Mouse (Mus musculus) heart, embryonic 13.5 days (tissue): ENCODE data around the gene Rasgef1b. TPM values are rescaled to one million over a fixed set of nuclear protein-coding genes. Genes with fewer than 3 reads are reported as not detected.

Source experiments
- ATAC-seq: fragments of 200-750 bp; cut with Nextera tagmentation; 2 replicates; pipeline ENCODE4 v1.8.0; 2017; ENCODE audit warnings: moderate TSS enrichment; ENCODE audit not compliant: insufficient number of reproducible peaks, low FRiP score, low TSS enrichment; ENCODE audit errors: extremely low read depth
- H3K27ac ChIP-seq: fragments of 300-500 bp; sonication (generic); replicated peaks from 2 replicates; pipeline ENCODE4 v1.5.1; 2015; ENCODE audit warnings: moderate library complexity, mild to moderate bottlenecking, inconsistent platforms
- H3K27me3 ChIP-seq: fragments of 300-500 bp; sonication (generic); replicated peaks from 2 replicates; pipeline ENCODE4 v1.6.1; 2015; ENCODE audit warnings: mild to moderate bottlenecking, inconsistent platforms
- H3K36me3 ChIP-seq: fragments of 300-500 bp; sonication (generic); 2 replicates; pipeline ENCODE4 v1.6.1; 2015; ENCODE audit warnings: mild to moderate bottlenecking, inconsistent platforms
- H3K4me1 ChIP-seq: fragments of 300-500 bp; sonication (generic); 2 replicates; pipeline ENCODE4 v1.6.1; 2015; ENCODE audit warnings: inconsistent platforms
- H3K4me2 ChIP-seq: fragments of 300-500 bp; sonication (generic); 2 replicates; pipeline ENCODE4 v1.6.1; 2015; ENCODE audit warnings: inconsistent platforms, mild to moderate bottlenecking, moderate library complexity
- H3K4me3 ChIP-seq: fragments of 300-500 bp; sonication (generic); 2 replicates; pipeline ENCODE4 v1.5.1; 2015; ENCODE audit warnings: moderate library complexity, mild to moderate bottlenecking, inconsistent platforms
- H3K9ac ChIP-seq: fragments of 300-500 bp; sonication (generic); 2 replicates; pipeline ENCODE4 v1.6.1; 2015; ENCODE audit warnings: inconsistent platforms, mild to moderate bottlenecking, moderate library complexity
- H3K9me3 ChIP-seq: fragments of 300-500 bp; sonication (generic); 2 replicates; pipeline ENCODE4 v1.6.1; 2016; ENCODE audit warnings: inconsistent platforms
- WGBS: fragments of 180-500 bp; shearing (Covaris S2); methylation state at CpG from one replicate; pipeline ENCODE4 v1.1.7; 2015; ENCODE audit warnings: mixed read lengths; 5-methylcytosine and 5-hydroxymethylcytosine counted together
- polyA plus RNA-seq: library from polyadenylated mRNA; unstranded; fragments of >200 nt; fragmentation: Nextera tagmentation; extraction: Ambion mirVana; gene quantifications from 2 replicates; pipeline ENCODE4 v1.2.1, GENCODE M21; 2015

The Rasgef1b gene
- polyA plus RNA-seq, 1 experiment from 2014 or later, result 36.7 TPM

GRCm38 (mm10) chr5:99472607-99473335 is 256.1 kb downstream of the Rasgef1b start:
- H3K36me3 ChIP-seq, result no peaks in the 10 kb centered on the region
- H3K27ac ChIP-seq, result no peak overlapping the region
- no peak overlapping the region for H3K9ac ChIP-seq
- H3K4me3 ChIP-seq, result no peak overlapping the region
- no peak for ATAC-seq
- no peak overlapping the region for H3K4me2 ChIP-seq
- H3K27me3 ChIP-seq, result no peaks in the 10 kb centered on the region
- no peaks in the 10 kb centered on the region for H3K9me3 ChIP-seq
- 80% methylated on average over 5 of the region's 5 CpGs for WGBS
- peaks cover 40% of the 10 kb centered on the region for H3K4me1 ChIP-seq

- no peak overlapping the region for H3K9ac ChIP-seq
- no peaks in the 10 kb centered on the region for H3K9me3 ChIP-seq
- H3K4me2 ChIP-seq, result no peak overlapping the region
- H3K27ac ChIP-seq, result no peak overlapping the region
- 38% methylated on average over 4 of the region's 4 CpGs for WGBS
- H3K27me3 ChIP-seq, result no peaks in the 10 kb centered on the region
- ATAC-seq, result no peak
- H3K4me3 ChIP-seq, result no peak overlapping the region
- H3K4me1 ChIP-seq, result peaks cover 32% of the 10 kb centered on the region
- H3K36me3 ChIP-seq, result no peaks in the 10 kb centered on the region
These were observed 257.1 kb downstream of the Rasgef1b start for GRCm38 (mm10) chr5:99471790-99472189.

GRCm38 (mm10) chr5:99470613-99471012 is 258.3 kb downstream of the Rasgef1b start:
- Histone ChIP-seq H3K27ac (no peak overlapping the region), H3K27me3 (no peaks in the 10 kb centered on the region), H3K9me3 (no peaks in the 10 kb centered on the region), H3K9ac (no peak overlapping the region), H3K4me2 (no peak overlapping the region), H3K4me3 (no peak overlapping the region), H3K36me3 (no peaks in the 10 kb centered on the region), H3K4me1 (peaks cover 29% of the 10 kb centered on the region)
- no peak for ATAC-seq

- Histone ChIP-seq H3K27ac (no peak overlapping the region), H3K4me2 (no peak overlapping the region), H3K9ac (no peak overlapping the region), H3K4me3 (no peak overlapping the region), H3K4me1 (peaks cover 9% of the 10 kb centered on the region; the same call in 1 of the 2 replicates), H3K36me3 (no peaks in the 10 kb centered on the region), H3K27me3 (no peaks in the 10 kb centered on the region), H3K9me3 (no peaks in the 10 kb centered on the region)
- ATAC-seq, result no peak
- 53% methylated on average over 6 of the region's 6 CpGs for WGBS
These were observed 269.9 kb downstream of the Rasgef1b start for GRCm38 (mm10) chr5:99459007-99459406.

- WGBS, result 83% methylated on average over 3 of the region's 3 CpGs
- no peak overlapping the region for H3K27ac ChIP-seq
- H3K9ac ChIP-seq, result no peak overlapping the region
- no peak for ATAC-seq
- no peaks in the 10 kb centered on the region for H3K9me3 ChIP-seq
- H3K4me2 ChIP-seq, result no peak overlapping the region
- H3K36me3 ChIP-seq, result no peaks in the 10 kb centered on the region
- no peak overlapping the region for H3K4me3 ChIP-seq
- no peaks in the 10 kb centered on the region for H3K27me3 ChIP-seq
- H3K4me1 ChIP-seq, result peaks cover 20% of the 10 kb centered on the region
These were observed 271.6 kb downstream of the Rasgef1b start for GRCm38 (mm10) chr5:99457291-99457690.

- 11% methylated on average over 2 of the region's 2 CpGs for WGBS
- ATAC-seq, result no peak
These were observed 276.9 kb downstream of the Rasgef1b start for GRCm38 (mm10) chr5:99451939-99452338.

GRCm38 (mm10) chr5:99451416-99451815 is 277.4 kb downstream of the Rasgef1b start:
- Histone ChIP-seq H3K9me3 (no peaks in the 10 kb centered on the region), H3K4me1 (peaks cover 31% of the 10 kb centered on the region), H3K27me3 (no peaks in the 10 kb centered on the region), H3K4me3 (no peak overlapping the region), H3K9ac (no peak overlapping the region), H3K36me3 (no peaks in the 10 kb centered on the region), H3K4me2 (no peak overlapping the region), H3K27ac (0 out of 2 replicates have a peak overlapping the region, but pooled peaks have one; percentile 5)
- WGBS, result 43% methylated on average over 5 of the region's 5 CpGs
- ATAC-seq, result no peak

More at GRCm38 (mm10) chr5:99451939-99452338, 276.9 kb downstream of the Rasgef1b start:
- Histone ChIP-seq H3K9ac (no peak overlapping the region), H3K4me1 (peaks cover 31% of the 10 kb centered on the region), H3K4me2 (no peak overlapping the region), H3K9me3 (no peaks in the 10 kb centered on the region), H3K27me3 (no peaks in the 10 kb centered on the region), H3K27ac (no peak overlapping the region), H3K4me3 (no peak overlapping the region), H3K36me3 (no peaks in the 10 kb centered on the region)

GRCm38 (mm10) chr5:99450994-99451393 is 277.9 kb downstream of the Rasgef1b start:
- no peak for ATAC-seq
- Histone ChIP-seq H3K9ac (no peak overlapping the region), H3K27ac (no peak overlapping the region), H3K36me3 (no peaks in the 10 kb centered on the region), H3K4me3 (no peak overlapping the region), H3K4me2 (no peak overlapping the region), H3K27me3 (no peaks in the 10 kb centered on the region), H3K9me3 (no peaks in the 10 kb centered on the region), H3K4me1 (peaks cover 31% of the 10 kb centered on the region)
- 75% methylated on average over 4 of the region's 4 CpGs for WGBS

- Histone ChIP-seq H3K27me3 (no peaks in the 10 kb centered on the region), H3K4me3 (no peak overlapping the region), H3K9me3 (no peaks in the 10 kb centered on the region), H3K27ac (no peak overlapping the region), H3K4me2 (no peak overlapping the region), H3K4me1 (peaks cover 31% of the 10 kb centered on the region), H3K9ac (no peak overlapping the region), H3K36me3 (no peaks in the 10 kb centered on the region)
- no peak for ATAC-seq
- 74% methylated on average over 3 of the region's 3 CpGs for WGBS
These were observed 278.4 kb downstream of the Rasgef1b start for GRCm38 (mm10) chr5:99450463-99450862.

- H3K4me1 ChIP-seq, result peaks cover 30% of the 10 kb centered on the region
- H3K27ac ChIP-seq, result no peak overlapping the region
- H3K4me3 ChIP-seq, result no peak overlapping the region
- no peak overlapping the region for H3K9ac ChIP-seq
- no peaks in the 10 kb centered on the region for H3K9me3 ChIP-seq
- H3K27me3 ChIP-seq, result no peaks in the 10 kb centered on the region
- H3K36me3 ChIP-seq, result no peaks in the 10 kb centered on the region
- H3K4me2 ChIP-seq, result no peak overlapping the region
- WGBS, result 85% methylated on average over 6 of the region's 6 CpGs
- ATAC-seq, result no peak
These were observed 281.4 kb downstream of the Rasgef1b start for GRCm38 (mm10) chr5:99447481-99447880.

- Histone ChIP-seq H3K27ac (no peak overlapping the region), H3K9ac (no peak overlapping the region), H3K27me3 (no peaks in the 10 kb centered on the region), H3K9me3 (no peaks in the 10 kb centered on the region), H3K4me1 (peaks cover 21% of the 10 kb centered on the region), H3K4me2 (no peak overlapping the region), H3K4me3 (no peak overlapping the region), H3K36me3 (no peaks in the 10 kb centered on the region)
- 68% methylated on average over 5 of the region's 5 CpGs for WGBS
- no peak for ATAC-seq
These were observed 283.6 kb downstream of the Rasgef1b start for GRCm38 (mm10) chr5:99445242-99445641.

- Histone ChIP-seq H3K4me2 (no peak overlapping the region), H3K9ac (no peak overlapping the region), H3K4me1 (peaks cover 20% of the 10 kb centered on the region), H3K27ac (no peak overlapping the region), H3K36me3 (no peaks in the 10 kb centered on the region), H3K27me3 (no peaks in the 10 kb centered on the region), H3K4me3 (no peak overlapping the region), H3K9me3 (no peaks in the 10 kb centered on the region)
- no peak for ATAC-seq
- WGBS, result 69% methylated on average over 7 of the region's 7 CpGs
These were observed 284.1 kb downstream of the Rasgef1b start for GRCm38 (mm10) chr5:99444777-99445176.
